Mouse (Mus musculus) intestine, postnatal 0 days (tissue): ENCODE results near the gene Naa35. TPM values are rescaled to one million over a fixed set of nuclear protein-coding genes. Genes with fewer than 3 reads are reported as not detected.
A peak's percentile ranks its signal among the peaks of the same experiment; 100 is the strongest.

Experiments used
- ATAC-seq: fragments of 200-750 bp; cut with Nextera tagmentation; 2 replicates; pipeline ENCODE4 v1.8.0; 2017; ENCODE audit warnings: mild to moderate bottlenecking, moderate TSS enrichment, moderate library complexity
- H3K27ac ChIP-seq: fragments of 300-500 bp; sonication (generic); 2 replicates; pipeline ENCODE4 v1.5.1; 2014; ENCODE audit warnings: mild to moderate bottlenecking, low read depth, low read length, moderate library complexity
- H3K27me3 ChIP-seq: fragments of 300-500 bp; sonication (generic); replicated peaks from 2 replicates; pipeline ENCODE4 v1.6.1; 2014; ENCODE audit warnings: low read length, mixed read lengths; ENCODE audit not compliant: control insufficient read depth, insufficient read depth
- H3K36me3 ChIP-seq: fragments of 300-500 bp; sonication (generic); 2 replicates; pipeline ENCODE4 v1.6.1; 2014; ENCODE audit warnings: mild to moderate bottlenecking, moderate library complexity; ENCODE audit not compliant: control insufficient read depth, insufficient read depth
- H3K4me1 ChIP-seq: fragments of 300-500 bp; sonication (generic); replicated peaks from 2 replicates; pipeline ENCODE4 v1.6.1; 2014; ENCODE audit warnings: antibody characterized with exemption, low read length, mixed read lengths; ENCODE audit not compliant: control insufficient read depth, insufficient read depth
- H3K4me2 ChIP-seq: fragments of 300-500 bp; sonication (generic); replicated peaks from 2 replicates; pipeline ENCODE4 v1.6.1; 2014; ENCODE audit warnings: low read depth, mild to moderate bottlenecking, moderate library complexity
- H3K4me3 ChIP-seq: fragments of 300-500 bp; sonication (generic); 2 replicates; pipeline ENCODE4 v1.5.1; 2014; ENCODE audit warnings: low read depth, low read length
- H3K9ac ChIP-seq: fragments of 300-500 bp; sonication (generic); 2 replicates; pipeline ENCODE4 v1.6.1; 2014; ENCODE audit warnings: mild to moderate bottlenecking, low read depth, low read length
- H3K9me3 ChIP-seq: fragments of 300-500 bp; sonication (generic); 2 replicates; pipeline ENCODE4 v1.6.1; 2016; ENCODE audit warnings: mixed run types; ENCODE audit not compliant: control insufficient read depth
- CTCF ChIP-seq: sonication (generic); IDR thresholded peaks from 2 replicates; pipeline ENCODE4 v1.5.1; 2016; ENCODE audit warnings: low read depth, mild to moderate bottlenecking, control low read depth, antibody characterized with exemption, moderate library complexity
- WGBS: fragments of 180-500 bp; shearing (Covaris S2); extraction: QIAGEN DNeasy Blood & Tissue Kit; methylation state at CpG from one replicate; pipeline ENCODE4 v1.1.7; 2014; 5-methylcytosine and 5-hydroxymethylcytosine counted together
- polyA plus RNA-seq: library from polyadenylated mRNA; unstranded; fragments of >200 nt; fragmentation: Nextera tagmentation; extraction: Ambion mirVana; gene quantifications from 2 replicates; pipeline ENCODE4 v1.2.1, GENCODE M21; 2015

Naa35 gene
- polyA plus RNA-seq, 1 experiment from 2014 or later: 39.8 TPM

GRCm38 (mm10) chr13:59564923-59565322, 20.1 kb upstream of the Naa35 start:
- no peaks in the 10 kb centered on the region for H3K27me3 ChIP-seq
- no peak overlapping the region for H3K4me3 ChIP-seq
- no peak overlapping the region for H3K9ac ChIP-seq
- no peak overlapping the region for H3K27ac ChIP-seq
- no peak for ATAC-seq
- WGBS: 85% methylated on average over 10 of the region's 10 CpGs
- TF ChIP-seq CTCF: no peak
- H3K4me2 ChIP-seq: no peak overlapping the region
- H3K4me1 ChIP-seq: no peaks in the 10 kb centered on the region
- H3K36me3 ChIP-seq: no peaks in the 10 kb centered on the region
- H3K9me3 ChIP-seq: no peaks in the 10 kb centered on the region

- H3K27ac ChIP-seq: no peak overlapping the region
- WGBS: 54% methylated on average over 9 of the region's 9 CpGs
Measured at GRCm38 (mm10) chr13:59565945-59566520, 19.0 kb upstream of the Naa35 start.

GRCm38 (mm10) chr13:59571107-59571506, 14.0 kb upstream of the Naa35 start:
- Histone ChIP-seq H3K4me1 (no peaks in the 10 kb centered on the region), H3K36me3 (no peaks in the 10 kb centered on the region), H3K4me3 (no peak overlapping the region), H3K9me3 (no peaks in the 10 kb centered on the region), H3K9ac (no peak overlapping the region), H3K27me3 (no peaks in the 10 kb centered on the region), H3K4me2 (no peak overlapping the region), H3K27ac (no peak overlapping the region)
- TF ChIP-seq CTCF: no peak
- WGBS: 89% methylated on average over 6 of the region's 6 CpGs
- ATAC-seq: no peak

More at GRCm38 (mm10) chr13:59565945-59566520, 19.0 kb upstream of the Naa35 start:
- no peaks in the 10 kb centered on the region for H3K27me3 ChIP-seq
- ATAC-seq: no peak
- no peak overlapping the region for H3K4me2 ChIP-seq
- TF ChIP-seq CTCF: no peak
- no peak overlapping the region for H3K9ac ChIP-seq
- H3K9me3 ChIP-seq: no peaks in the 10 kb centered on the region
- no peaks in the 10 kb centered on the region for H3K36me3 ChIP-seq
- H3K4me1 ChIP-seq: no peaks in the 10 kb centered on the region
- no peak overlapping the region for H3K4me3 ChIP-seq

- no peak for ATAC-seq
- 80% methylated on average over 2 of the region's 2 CpGs for WGBS
- Histone ChIP-seq H3K36me3 (no peaks in the 10 kb centered on the region), H3K4me2 (no peak overlapping the region), H3K4me3 (no peak overlapping the region), H3K9me3 (no peaks in the 10 kb centered on the region), H3K27me3 (no peaks in the 10 kb centered on the region), H3K27ac (no peak overlapping the region), H3K9ac (no peak overlapping the region), H3K4me1 (no peaks in the 10 kb centered on the region)
- no peak for TF ChIP-seq CTCF
Measured at GRCm38 (mm10) chr13:59572549-59572948, 12.5 kb upstream of the Naa35 start.

GRCm38 (mm10) chr13:59580954-59581353, 4.1 kb upstream of the Naa35 start:
- Histone ChIP-seq H3K27me3 (no peaks in the 10 kb centered on the region), H3K4me1 (no peaks in the 10 kb centered on the region), H3K9ac (no peak overlapping the region), H3K27ac (no peak overlapping the region), H3K4me2 (no peak overlapping the region), H3K36me3 (no peaks in the 10 kb centered on the region), H3K9me3 (no peaks in the 10 kb centered on the region), H3K4me3 (no peak overlapping the region)
- TF ChIP-seq CTCF: peak; percentile 56
- no peak for ATAC-seq
- 98% methylated on average over 4 of the region's 4 CpGs for WGBS

GRCm38 (mm10) chr13:59584481-59584880, 578 bp upstream of the Naa35 start:
- Histone ChIP-seq H3K36me3 (no peaks in the 10 kb centered on the region; the same call in 1 of the 2 replicates), H3K27me3 (no peaks in the 10 kb centered on the region), H3K27ac (peak overlapping the region; percentile 4; the same call in 1 of the 2 replicates), H3K4me2 (peak overlapping the region; percentile 85), H3K9me3 (no peaks in the 10 kb centered on the region), H3K4me1 (0 out of 2 replicates have a peak, but pooled peaks cover 3% of the 10 kb centered on the region), H3K4me3 (peak overlapping the region; percentile 87), H3K9ac (peak overlapping the region; percentile 57)
- 1% methylated on average over 9 of the region's 9 CpGs for WGBS
- ATAC-seq: 0 out of 2 replicates have a peak, but pooled peaks have one; percentile 5
- TF ChIP-seq CTCF: peak; percentile 52
